Mouse (Mus musculus): ENCODE measurements around the gene Col4a2.

Col4a2 gene

DNA sequence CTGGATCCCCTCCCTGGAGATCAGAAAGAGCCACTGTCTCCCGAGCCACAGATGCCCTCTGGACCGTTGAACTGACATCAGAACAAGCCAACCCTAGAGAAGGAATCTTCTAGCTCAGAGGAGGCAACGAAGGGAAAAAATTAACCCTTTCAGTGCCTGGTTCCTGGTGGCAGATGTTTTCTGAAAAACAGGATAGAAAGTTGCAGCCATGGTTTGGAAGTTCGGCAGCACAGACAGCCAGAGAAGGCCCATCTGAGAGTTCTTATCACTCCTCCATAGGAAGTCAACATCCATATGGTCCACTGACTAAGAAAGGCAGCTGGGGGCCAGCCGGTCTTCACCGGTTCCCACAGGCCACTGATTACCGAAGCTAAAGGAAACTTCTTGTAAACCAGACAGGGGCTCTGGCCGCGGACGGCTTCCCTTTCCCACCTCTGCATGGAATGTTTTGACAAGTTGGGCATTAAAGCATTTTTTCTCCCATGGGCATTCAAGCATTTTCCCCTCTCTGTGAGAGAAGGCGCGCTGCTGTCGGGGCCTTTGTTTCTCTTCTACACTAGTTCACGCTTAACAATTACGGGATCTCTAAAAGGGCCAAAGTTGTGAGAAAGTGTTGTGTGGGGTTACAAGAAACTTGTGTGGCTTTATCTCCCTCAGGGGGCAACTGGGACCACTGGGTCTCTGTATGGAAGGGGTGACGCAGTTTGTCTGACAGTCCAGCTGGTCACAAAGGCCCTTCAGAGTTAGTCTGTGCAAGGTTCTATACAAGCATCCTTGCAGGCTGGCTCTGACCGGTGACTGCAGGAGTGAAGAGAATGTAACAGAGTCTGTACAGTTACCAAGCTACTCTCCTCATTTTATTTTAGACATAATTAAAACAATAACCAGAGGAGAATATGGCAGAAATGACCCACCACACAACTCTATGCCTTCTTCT is 49.9 kb downstream of the Col4a2 start:
- DNase-seq, result peak; percentile 78

DNA sequence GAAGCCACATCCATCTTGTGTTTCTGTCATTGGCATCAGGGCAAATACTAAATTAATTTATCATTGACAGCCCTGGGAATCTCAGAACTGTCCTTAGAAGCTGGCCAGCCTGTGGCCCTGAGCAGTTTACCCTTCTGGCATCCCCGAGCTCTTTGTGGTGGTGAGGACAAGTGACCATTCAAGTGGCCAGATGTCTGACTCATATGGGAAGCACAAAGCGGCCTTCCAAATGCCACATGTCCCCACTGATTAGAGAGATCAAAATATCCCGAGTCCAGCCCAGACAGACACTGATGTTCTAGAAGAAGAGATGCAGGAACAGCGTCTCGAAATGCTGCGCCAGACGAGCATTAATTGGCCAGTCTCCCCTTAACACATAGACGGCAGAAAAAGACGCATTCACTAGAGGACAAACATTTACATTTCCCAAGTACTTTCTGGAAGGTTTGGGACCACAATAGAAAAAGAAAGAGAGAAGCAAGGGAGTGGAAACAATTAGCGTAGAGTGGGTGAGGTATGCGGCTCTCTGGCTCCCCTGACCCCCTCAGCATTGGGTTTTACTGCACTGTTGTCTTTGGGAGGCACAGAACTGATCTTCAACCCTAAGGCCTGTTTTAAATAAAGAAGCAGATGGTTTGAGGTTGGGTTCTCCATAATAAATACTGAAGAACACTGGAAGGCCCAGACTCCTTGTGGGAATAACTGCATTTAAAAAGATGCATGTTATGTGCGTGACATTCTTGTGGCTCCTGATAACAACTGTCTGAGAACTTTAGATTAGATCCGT is 50.9 kb downstream of the Col4a2 start:
- peak; percentile 44 for DNase-seq

DNA sequence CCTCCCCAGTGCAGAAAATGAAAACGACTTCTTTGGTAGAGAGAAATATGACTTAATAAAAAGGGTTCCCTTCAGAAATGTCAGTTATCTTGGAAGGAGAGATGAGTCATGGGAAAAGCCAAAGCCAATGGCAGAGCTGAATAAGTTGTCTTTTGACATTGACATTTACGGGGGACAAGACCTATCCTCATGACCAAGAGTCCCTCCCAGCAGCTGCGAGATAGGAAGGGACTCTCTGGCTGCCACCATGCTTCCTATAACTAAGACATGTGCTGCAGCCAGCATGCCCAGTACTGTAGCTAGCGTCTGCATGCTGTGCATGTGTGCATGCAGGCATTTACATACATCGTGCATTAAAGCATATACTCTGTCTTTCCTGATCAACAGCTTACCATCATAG is 53.6 kb downstream of the Col4a2 start:
- DNase-seq, result no peak

- no peak for DNase-seq
Measured at GRCm38 (mm10) chr8:11366741-11367140, 54.1 kb downstream of the Col4a2 start.

DNA sequence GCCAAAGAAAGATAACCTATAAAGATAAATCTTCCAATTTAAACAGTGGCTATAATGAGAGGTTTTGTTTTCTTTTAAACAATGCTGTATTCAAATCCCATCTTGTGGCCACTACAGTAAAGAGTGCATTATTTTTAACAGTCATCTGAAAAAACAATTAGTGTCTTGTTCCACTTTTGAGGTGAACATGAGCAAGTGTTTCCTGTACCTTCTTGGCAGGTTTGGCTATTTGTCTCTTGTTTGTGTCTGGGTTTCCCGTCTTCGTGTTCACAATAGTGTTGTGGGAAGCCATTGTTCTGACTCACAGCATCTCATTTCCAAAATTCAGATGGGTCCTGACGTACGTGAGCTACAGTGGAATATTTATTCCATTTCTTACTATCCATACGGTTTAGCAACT is 55.1 kb downstream of the Col4a2 start:
- no peak for DNase-seq

DNA sequence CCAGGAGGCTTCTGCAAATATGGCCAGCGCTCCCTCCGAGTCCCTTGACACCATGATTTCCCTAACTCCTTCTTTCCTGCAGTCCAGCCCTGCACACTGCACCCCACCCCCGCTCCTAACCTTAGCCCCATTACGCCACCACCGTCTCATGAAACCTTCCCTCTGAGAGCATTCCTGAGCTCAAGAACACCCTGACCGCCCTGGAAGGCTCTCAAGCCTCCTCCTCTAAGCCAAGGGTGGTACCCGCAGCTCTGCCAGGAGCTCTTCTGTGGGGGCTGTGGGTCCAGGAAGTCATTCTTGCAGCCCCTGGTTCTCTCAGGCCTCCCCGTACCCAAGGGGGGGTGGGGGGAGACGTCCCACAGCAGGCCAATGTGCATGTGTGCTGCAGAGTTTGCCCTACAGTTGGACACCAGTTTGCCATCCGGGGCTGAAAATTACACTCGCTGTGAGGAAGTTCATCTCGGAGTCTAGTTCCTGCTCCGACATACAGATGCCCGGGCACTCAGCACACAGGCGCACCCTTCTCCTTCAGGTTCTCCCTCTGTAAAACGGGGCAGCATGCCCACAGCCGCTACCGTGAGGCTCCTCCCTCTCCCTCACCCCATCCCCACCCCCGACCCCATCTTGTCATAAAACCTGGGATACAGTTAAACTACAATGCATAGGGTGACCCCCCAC is 57.1 kb downstream of the Col4a2 start:
- no peak for DNase-seq

- no peak for DNase-seq
Measured at GRCm38 (mm10) chr8:11371347-11371746, 58.7 kb downstream of the Col4a2 start.

DNA sequence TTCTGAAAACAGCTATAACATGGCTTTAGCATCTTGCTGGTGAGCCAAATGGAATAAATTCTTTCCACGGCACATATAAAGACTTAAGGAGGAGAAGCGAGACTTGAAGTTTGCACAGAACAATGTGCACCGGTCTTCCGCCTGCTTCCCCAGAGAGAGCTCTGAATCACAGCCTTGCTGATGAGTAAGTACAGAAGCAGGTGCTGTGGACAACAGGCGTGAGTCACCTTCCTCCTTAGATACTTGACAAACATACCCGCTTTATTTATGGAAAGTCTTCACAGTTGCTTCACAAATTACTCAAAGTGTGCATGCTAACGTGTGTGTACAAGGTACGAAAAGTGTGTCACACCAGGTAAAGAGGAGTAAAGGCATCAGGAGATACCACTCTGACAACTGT is 59.5 kb downstream of the Col4a2 start:
- DNase-seq, result no peak

- DNase-seq, result no peak
Measured at GRCm38 (mm10) chr8:11373643-11374325, 61.2 kb downstream of the Col4a2 start.

- DNase-seq, result no peak
Measured at GRCm38 (mm10) chr8:11374326-11375076, 61.9 kb downstream of the Col4a2 start.

- peak; percentile 21 for DNase-seq
Measured at GRCm38 (mm10) chr8:11375749-11376438, 63.3 kb downstream of the Col4a2 start.

GRCm38 (mm10) chr8:11377391-11378210 is 65.0 kb downstream of the Col4a2 start:
- DNase-seq, result no peak

DNA sequence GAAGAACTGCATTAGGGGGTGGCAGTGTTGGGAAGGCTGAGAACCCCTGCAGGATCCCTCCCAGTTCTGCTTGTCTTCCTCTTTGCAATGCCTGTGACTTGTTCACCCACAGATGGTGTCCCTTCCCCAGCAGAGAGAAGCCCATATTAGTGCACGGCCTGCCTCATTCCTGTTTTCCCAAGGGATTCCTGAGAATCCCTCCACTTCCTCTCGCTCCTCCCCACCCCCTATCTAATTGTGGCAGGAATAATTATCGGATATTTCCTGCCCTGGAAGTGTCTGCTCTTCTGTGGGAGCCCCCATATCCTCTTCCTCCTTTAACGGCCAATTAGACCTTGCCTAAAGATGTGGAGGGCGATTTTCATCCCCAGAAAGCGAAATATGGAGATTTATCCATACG is 67.0 kb downstream of the Col4a2 start:
- DNase-seq, result no peak

GRCm38 (mm10) chr8:11381544-11381943 is 68.9 kb downstream of the Col4a2 start:
- no peak for DNase-seq

GRCm38 (mm10) chr8:11382059-11382810 is 69.6 kb downstream of the Col4a2 start:
- no peak for DNase-seq

DNA sequence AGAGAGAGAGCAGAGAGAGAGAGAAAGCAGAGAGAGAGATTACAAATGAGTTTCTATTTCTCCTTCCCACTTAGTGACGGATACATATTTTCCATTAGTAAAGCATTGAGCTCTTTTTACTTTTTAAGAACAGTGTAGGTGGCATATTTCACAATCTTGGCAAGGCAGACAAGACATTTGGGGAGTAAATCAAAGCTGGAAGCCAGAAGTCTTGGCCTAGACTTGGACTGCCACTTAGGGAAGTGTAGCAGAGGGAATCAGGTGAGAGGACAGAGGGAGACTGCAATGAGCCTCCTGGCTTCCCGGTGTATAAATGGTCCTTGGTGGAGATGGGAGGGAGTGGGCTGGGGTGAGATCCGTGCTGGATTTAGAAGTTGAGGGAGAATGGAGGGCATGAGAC is 70.3 kb downstream of the Col4a2 start:
- DNase-seq, result no peak

DNA sequence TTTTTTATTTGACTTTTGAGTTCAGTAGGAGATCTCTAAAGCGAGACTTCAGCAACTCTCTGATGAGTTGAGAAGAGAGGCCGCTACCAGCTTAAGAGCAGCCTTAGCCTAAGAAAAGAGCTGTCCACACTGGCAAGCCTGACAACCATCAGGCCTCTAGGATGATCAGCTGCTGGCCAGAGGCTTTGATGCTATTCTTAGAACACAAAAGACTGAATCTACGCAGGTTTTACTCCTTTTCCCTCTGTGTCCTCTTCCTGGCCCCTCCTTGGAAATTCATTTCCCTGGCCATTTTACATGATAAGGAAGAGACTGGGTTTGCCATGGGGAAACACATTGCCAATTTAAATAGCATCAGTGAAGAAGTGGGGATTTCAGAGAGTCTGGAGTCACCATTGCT is 70.8 kb downstream of the Col4a2 start:
- DNase-seq, result no peak

- DNase-seq, result no peak
Measured at GRCm38 (mm10) chr8:11384841-11385240, 72.2 kb downstream of the Col4a2 start.

GRCm38 (mm10) chr8:11385272-11385905 is 72.8 kb downstream of the Col4a2 start:
- DNase-seq, result no peak

Data from embryo, embryonic 11 days (tissue).